Mouse (Mus musculus): ENCODE data around the gene Notum. TPM values are rescaled to one million over a fixed set of nuclear protein-coding genes. Genes with fewer than 3 reads are reported as not detected.

The Notum gene
- not detected for polyA plus RNA-seq (2014; fragmentation: Illumina TruSeq; extraction: RNeasy Lipid Tissue Mini Kit (QIAGEN cat#74804); ENCODE audit: low read depth, low replicate concordance)

DNA sequence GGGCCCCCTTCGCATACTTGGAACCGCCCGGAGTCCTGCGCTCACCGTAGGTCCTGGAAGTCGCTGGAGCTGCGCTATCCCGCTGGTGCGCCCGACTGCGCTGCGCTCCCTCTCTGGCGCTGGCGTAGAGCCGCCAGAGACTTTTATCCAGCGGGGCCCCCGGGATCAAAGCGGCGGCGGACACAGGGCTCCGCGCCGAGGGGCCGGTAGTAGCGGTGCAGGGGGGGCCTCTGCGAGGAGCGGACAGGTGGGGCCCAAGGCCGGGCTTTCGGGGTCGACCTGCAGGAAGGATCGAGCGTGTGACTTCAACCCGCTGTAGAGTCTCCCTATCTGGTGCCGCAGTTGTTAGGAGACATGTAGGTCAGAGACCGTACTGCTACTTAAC, at the start of gene Notum:
Gene Notum, minus strand, starts transcription at position 100 of the 385 bp plus-strand sequence.

DNA sequence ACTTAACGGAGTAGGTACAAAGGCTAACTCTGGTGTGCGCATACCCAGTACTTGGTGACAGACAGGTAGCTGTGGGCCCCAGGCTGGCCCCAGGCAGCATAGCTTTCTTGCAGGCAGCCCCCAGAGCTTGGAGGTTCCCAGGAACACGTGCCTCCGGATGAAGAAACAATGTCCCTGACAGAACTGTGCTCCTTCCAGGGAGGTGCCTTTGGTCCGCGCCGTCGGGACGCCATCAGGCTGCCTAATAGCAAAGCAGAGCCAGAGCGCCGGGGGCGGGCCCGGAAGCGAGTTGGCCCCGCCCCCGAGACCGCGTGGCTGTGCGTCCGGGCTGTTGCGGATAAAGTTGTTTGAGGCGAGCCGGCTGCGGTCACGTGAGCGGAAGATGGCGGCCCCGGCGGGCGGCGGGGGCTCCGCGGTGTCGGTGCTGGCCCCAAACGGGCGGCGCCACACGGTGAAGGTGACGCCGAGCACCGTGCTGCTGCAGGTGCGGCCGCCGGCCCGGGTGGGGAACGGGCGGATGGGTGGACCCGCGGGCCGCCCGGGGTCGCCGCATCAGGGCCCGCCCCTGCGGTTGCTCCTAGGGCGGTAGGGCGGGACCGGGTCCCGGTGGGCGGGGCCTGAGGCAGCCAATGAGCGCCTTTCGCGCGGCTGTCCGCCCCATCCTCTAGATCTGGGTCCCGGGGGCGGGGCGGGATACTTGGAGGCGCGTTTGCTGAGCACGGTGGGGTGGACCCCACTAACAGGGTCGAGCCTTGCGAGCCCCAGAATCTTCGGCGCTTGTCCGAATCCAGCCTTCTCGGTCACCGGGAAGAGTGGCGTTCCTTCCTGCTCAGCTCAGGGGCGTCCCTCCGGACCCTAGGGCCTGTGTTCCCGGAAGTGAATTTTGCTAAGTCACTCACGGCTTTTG, 12.0 kb upstream of the Notum start, which contains the start of gene Aspscr1:
Gene Aspscr1, plus strand, starts transcription at position 287 of the 907 bp plus-strand sequence.

DNA sequence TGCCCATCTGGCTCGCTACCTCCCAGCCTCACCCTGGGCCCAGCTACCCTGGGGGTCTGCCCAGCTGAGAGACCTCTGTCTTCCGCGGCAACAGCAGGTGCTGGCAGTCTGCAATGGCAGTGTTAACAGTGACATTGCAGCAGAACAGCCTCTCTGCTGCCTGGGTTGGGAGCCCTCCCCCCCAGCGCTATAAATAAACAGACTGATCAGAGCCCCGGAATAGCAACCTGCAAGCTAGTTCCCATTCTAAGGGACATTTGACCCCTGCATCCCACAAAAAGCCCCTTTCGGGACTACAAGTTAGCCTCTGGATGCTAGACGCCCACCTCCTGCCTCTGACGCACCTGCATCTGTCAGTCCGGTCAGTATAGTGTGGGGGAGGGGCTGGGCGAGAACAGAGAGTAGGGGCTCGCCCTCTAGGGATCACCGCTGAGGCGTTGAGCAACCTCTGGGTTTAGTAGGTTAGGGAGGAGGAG, 12.9 kb downstream of the Notum start, which contains the start of gene Myadml2:
Gene Myadml2, minus strand, starts transcription at position 158 of the 476 bp plus-strand sequence.

DNA sequence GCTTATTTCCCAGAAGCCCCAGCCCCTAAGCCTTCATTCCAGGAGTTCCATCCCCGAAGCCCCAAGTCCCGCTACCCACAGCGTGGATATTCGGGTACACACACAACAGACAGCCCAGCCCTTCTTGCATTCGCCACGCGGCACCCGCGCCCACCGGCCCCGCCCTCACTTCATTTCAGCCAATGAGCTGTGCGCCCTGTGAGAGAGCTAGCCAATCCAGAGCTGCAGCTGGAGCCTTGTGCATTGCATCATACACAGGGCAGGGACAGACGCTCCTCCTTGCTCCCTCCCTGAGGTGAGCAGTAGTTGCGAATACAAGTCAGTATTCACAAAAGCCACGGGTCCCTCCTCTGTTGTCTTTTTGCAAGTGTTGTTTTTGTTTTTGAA, 17.4 kb downstream of the Notum start, which contains the start of gene Pycr1:
Gene Pycr1, minus strand, starts transcription at position 169 of the 387 bp plus-strand sequence.

DNA sequence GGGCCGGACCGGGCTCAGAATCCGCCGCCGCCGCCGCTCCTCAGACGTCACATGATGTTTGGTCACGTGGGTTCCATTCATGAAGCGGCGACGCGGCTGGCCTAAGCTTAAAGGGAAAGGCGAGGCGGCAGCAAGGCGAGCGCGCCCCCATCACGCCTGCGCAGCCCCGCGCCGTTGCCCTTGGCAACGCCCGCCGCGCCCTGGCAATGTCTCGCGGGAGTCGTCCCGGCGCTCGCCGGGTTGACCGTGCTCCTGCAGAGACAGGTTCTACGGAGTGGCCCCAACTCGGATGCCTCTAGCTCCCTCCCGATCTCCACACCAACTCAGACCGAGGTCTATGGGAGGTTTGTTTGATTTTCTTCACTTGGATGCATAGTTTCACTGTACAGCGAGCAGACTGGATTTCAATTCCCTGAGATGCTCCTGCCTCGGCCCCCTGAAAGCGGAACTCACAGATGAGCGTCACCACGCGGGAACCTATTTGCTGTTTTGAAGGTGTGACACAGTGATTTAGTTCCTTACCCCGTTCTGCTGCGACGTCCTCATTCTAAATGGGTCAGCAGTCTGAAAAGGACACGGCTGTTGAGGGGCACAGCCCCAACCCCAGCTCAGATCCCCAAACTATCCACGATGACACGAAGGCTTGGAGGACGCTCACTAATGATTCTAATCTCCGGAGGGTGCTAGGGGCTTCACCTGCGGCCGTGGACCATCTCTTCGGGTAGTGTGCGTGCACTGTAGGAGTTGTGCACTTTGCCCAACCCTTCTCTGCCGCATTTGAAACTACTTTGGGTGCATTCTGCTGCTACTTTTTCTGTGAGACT, 27.2 kb downstream of the Notum start, which contains the start of gene Mafg:
Gene Mafg, minus strand, starts transcription at position 81 of the 824 bp plus-strand sequence.

DNA sequence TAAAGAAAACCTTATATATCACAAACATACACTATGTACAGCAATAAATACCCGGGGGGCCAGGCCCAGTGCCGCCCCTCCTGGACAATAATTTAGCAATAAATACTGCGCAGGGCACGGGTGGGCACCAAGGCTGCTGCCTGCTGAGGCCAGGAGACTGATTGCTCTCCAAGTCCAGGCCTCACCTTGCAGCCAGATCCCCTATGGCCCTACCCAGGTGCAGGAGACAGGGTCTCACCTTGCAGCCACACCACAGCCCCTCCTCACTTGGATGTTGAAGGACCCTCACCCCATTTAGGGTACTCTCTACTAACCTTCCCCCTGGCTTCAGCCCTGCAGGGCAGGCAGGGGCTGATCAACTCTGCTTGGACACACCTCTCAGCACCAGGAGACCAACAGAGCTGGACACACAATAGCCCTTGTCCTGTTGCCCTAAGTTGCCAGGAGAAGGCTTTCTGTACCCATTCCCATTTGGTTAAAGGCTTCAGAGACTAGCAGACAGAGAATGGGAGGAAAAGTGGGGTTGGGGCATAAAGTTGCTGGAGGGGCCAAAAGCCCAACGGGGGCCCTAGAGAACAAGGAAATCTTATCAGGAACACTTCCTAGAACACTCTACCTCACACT, 35.7 kb downstream of the Notum start, which contains the start of gene Sirt7:
Gene Sirt7, minus strand, starts transcription at position 89 of the 624 bp plus-strand sequence.

DNA sequence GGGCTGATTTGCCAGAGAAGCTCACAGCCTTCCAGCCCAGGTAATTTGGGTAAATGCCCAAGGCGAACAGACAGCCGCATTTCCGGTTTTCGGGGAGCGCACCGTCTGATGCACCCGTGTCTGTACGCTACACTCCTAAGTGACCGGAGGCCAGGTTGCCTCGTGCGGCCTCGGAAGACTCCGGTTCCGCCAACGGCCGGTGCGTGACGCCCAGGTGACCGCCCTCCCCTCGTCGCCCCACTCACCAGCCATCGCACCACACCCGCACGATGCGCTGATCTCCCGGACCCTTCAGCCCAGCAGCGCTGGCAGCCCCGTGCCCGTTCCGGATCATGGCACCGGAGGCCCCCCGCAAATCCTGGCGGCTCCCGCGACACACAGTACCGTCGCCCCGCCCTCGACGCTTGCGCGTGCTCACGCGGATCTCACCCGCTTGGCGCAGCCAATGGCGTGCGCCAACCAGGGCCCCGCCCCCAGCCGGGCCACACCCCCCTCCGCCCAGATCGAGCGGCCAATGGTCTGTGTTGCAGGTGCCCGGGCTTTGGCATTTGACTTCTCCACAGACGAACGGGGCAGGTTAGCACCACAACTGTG, 43.4 kb downstream of the Notum start, which contains the start of gene Pcyt2:
Gene Pcyt2, minus strand, starts transcription at position 418 of the 594 bp plus-strand sequence.

DNA sequence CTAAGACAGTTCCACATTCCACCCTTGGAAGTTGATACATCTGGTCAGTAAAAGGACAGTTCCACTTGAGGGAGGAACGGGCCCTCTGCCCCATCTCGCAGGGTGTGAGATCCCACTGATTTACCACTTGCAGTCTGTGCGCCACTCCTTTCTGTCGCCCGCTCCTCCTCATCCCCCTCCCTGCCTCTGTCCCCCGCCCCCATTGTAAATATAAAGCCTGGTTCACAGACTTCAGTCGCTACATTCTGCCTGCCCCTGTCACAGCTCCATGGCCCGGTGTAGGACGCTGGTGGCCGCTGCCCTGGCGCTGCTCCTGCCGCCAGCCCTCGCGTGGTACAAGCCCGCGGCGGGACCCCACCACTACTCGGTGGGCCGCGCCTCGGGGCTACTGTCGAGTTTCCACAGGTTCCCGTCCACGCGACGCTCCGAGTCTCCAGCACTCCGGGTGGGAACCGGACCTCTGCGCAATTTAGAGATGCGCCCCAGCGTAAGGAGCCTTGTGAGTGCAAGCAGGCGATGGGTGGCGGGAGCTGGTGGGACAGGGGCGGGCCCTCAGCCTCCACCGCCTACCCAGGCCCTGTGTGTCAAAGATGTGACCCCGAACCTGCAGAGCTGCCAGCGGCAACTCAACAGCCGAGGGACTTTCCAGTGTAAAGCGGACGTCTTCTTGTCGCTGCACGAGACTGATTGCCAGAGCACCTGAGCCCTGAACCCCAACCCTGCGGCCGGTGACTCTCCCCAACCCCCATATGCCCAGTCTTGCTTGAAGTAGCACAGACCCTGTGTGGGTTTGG, 52.5 kb downstream of the Notum start, which contains the start of gene Npb:
Gene Npb, plus strand, starts transcription at position 237 of the 794 bp plus-strand sequence.

Other genes with a start within 250 kb of the Notum start
- gene Nploc4, start 223.5 kb downstream of the Notum start, polyA plus RNA-seq (2014; fragmentation: Illumina TruSeq; extraction: RNeasy Lipid Tissue Mini Kit (QIAGEN cat#74804); ENCODE audit: low read depth, low replicate concordance) = 46.6 TPM
- not detected for gene Tspan10, start 218.5 kb downstream of the Notum start, polyA plus RNA-seq (2014; fragmentation: Illumina TruSeq; extraction: RNeasy Lipid Tissue Mini Kit (QIAGEN cat#74804); ENCODE audit: low read depth, low replicate concordance)
- gene Pde6g, start 207.7 kb downstream of the Notum start, polyA plus RNA-seq (2014; fragmentation: Illumina TruSeq; extraction: RNeasy Lipid Tissue Mini Kit (QIAGEN cat#74804); ENCODE audit: low read depth, low replicate concordance) = 1.0 TPM
- gene Oxld1, start 203.1 kb downstream of the Notum start, polyA plus RNA-seq (2014; fragmentation: Illumina TruSeq; extraction: RNeasy Lipid Tissue Mini Kit (QIAGEN cat#74804); ENCODE audit: low read depth, low replicate concordance) = 53.5 TPM
- gene Ccdc137, start 203.1 kb downstream of the Notum start, polyA plus RNA-seq (2014; fragmentation: Illumina TruSeq; extraction: RNeasy Lipid Tissue Mini Kit (QIAGEN cat#74804); ENCODE audit: low read depth, low replicate concordance) = 10.3 TPM
- gene Arl16, start 193.6 kb downstream of the Notum start, polyA plus RNA-seq (2014; fragmentation: Illumina TruSeq; extraction: RNeasy Lipid Tissue Mini Kit (QIAGEN cat#74804); ENCODE audit: low read depth, low replicate concordance) = 11.3 TPM
- gene Mrpl12, start 176.6 kb downstream of the Notum start, polyA plus RNA-seq (2014; fragmentation: Illumina TruSeq; extraction: RNeasy Lipid Tissue Mini Kit (QIAGEN cat#74804); ENCODE audit: low read depth, low replicate concordance) = 230 TPM
- 12.9 TPM for gene Slc25a10, start 169.3 kb downstream of the Notum start, polyA plus RNA-seq (2014; fragmentation: Illumina TruSeq; extraction: RNeasy Lipid Tissue Mini Kit (QIAGEN cat#74804); ENCODE audit: low read depth, low replicate concordance)
- 0.81 TPM for gene Gcgr, start 130.5 kb downstream of the Notum start, polyA plus RNA-seq (2014; fragmentation: Illumina TruSeq; extraction: RNeasy Lipid Tissue Mini Kit (QIAGEN cat#74804); ENCODE audit: low read depth, low replicate concordance)
- gene Mcrip1, start 111.4 kb downstream of the Notum start, polyA plus RNA-seq (2014; fragmentation: Illumina TruSeq; extraction: RNeasy Lipid Tissue Mini Kit (QIAGEN cat#74804); ENCODE audit: low read depth, low replicate concordance) = 64.9 TPM
- not detected for gene Ppp1r27, start 110.0 kb downstream of the Notum start, polyA plus RNA-seq (2014; fragmentation: Illumina TruSeq; extraction: RNeasy Lipid Tissue Mini Kit (QIAGEN cat#74804); ENCODE audit: low read depth, low replicate concordance)
- 176 TPM for gene P4hb, start 87.9 kb downstream of the Notum start, polyA plus RNA-seq (2014; fragmentation: Illumina TruSeq; extraction: RNeasy Lipid Tissue Mini Kit (QIAGEN cat#74804); ENCODE audit: low read depth, low replicate concordance)
- gene Arhgdia, start 79.6 kb downstream of the Notum start, polyA plus RNA-seq (2014; fragmentation: Illumina TruSeq; extraction: RNeasy Lipid Tissue Mini Kit (QIAGEN cat#74804); ENCODE audit: low read depth, low replicate concordance) = 159 TPM
- gene Alyref, start 62.8 kb downstream of the Notum start, polyA plus RNA-seq (2014; fragmentation: Illumina TruSeq; extraction: RNeasy Lipid Tissue Mini Kit (QIAGEN cat#74804); ENCODE audit: low read depth, low replicate concordance) = 25.3 TPM
- gene Anapc11, start 62.8 kb downstream of the Notum start, polyA plus RNA-seq (2014; fragmentation: Illumina TruSeq; extraction: RNeasy Lipid Tissue Mini Kit (QIAGEN cat#74804); ENCODE audit: low read depth, low replicate concordance) = 53.2 TPM
- gene Npb, start 52.7 kb downstream of the Notum start, polyA plus RNA-seq (2014; fragmentation: Illumina TruSeq; extraction: RNeasy Lipid Tissue Mini Kit (QIAGEN cat#74804); ENCODE audit: low read depth, low replicate concordance) = not detected
- gene Pcyt2, start 43.2 kb downstream of the Notum start, polyA plus RNA-seq (2014; fragmentation: Illumina TruSeq; extraction: RNeasy Lipid Tissue Mini Kit (QIAGEN cat#74804); ENCODE audit: low read depth, low replicate concordance) = 72.2 TPM
- 16.4 TPM for gene Sirt7, start 35.9 kb downstream of the Notum start, polyA plus RNA-seq (2014; fragmentation: Illumina TruSeq; extraction: RNeasy Lipid Tissue Mini Kit (QIAGEN cat#74804); ENCODE audit: low read depth, low replicate concordance)
- 42.4 TPM for gene Mafg, start 27.6 kb downstream of the Notum start, polyA plus RNA-seq (2014; fragmentation: Illumina TruSeq; extraction: RNeasy Lipid Tissue Mini Kit (QIAGEN cat#74804); ENCODE audit: low read depth, low replicate concordance)
- gene Pycr1, start 17.4 kb downstream of the Notum start, polyA plus RNA-seq (2014; fragmentation: Illumina TruSeq; extraction: RNeasy Lipid Tissue Mini Kit (QIAGEN cat#74804); ENCODE audit: low read depth, low replicate concordance) = 2.0 TPM
- 61.7 TPM for gene Myadml2, start 13.0 kb downstream of the Notum start, polyA plus RNA-seq (2014; fragmentation: Illumina TruSeq; extraction: RNeasy Lipid Tissue Mini Kit (QIAGEN cat#74804); ENCODE audit: low read depth, low replicate concordance)
- gene Aspscr1, start 11.8 kb upstream of the Notum start, polyA plus RNA-seq (2014; fragmentation: Illumina TruSeq; extraction: RNeasy Lipid Tissue Mini Kit (QIAGEN cat#74804); ENCODE audit: low read depth, low replicate concordance) = 39.2 TPM
- 53.4 TPM for gene Cenpx, start 52.6 kb upstream of the Notum start, polyA plus RNA-seq (2014; fragmentation: Illumina TruSeq; extraction: RNeasy Lipid Tissue Mini Kit (QIAGEN cat#74804); ENCODE audit: low read depth, low replicate concordance)
- 12.1 TPM for gene Lrrc45, start 52.8 kb upstream of the Notum start, polyA plus RNA-seq (2014; fragmentation: Illumina TruSeq; extraction: RNeasy Lipid Tissue Mini Kit (QIAGEN cat#74804); ENCODE audit: low read depth, low replicate concordance)
- gene Rac3, start 60.3 kb upstream of the Notum start, polyA plus RNA-seq (2014; fragmentation: Illumina TruSeq; extraction: RNeasy Lipid Tissue Mini Kit (QIAGEN cat#74804); ENCODE audit: low read depth, low replicate concordance) = 4.0 TPM
- 23.6 TPM for gene Dcxr, start 66.1 kb upstream of the Notum start, polyA plus RNA-seq (2014; fragmentation: Illumina TruSeq; extraction: RNeasy Lipid Tissue Mini Kit (QIAGEN cat#74804); ENCODE audit: low read depth, low replicate concordance)
- 30.3 TPM for gene Cbr2, start 70.9 kb upstream of the Notum start, polyA plus RNA-seq (2014; fragmentation: Illumina TruSeq; extraction: RNeasy Lipid Tissue Mini Kit (QIAGEN cat#74804); ENCODE audit: low read depth, low replicate concordance)
- 3.6 TPM for gene Hmga1b, start 101.6 kb upstream of the Notum start, polyA plus RNA-seq (2014; fragmentation: Illumina TruSeq; extraction: RNeasy Lipid Tissue Mini Kit (QIAGEN cat#74804); ENCODE audit: low read depth, low replicate concordance)
- gene Rfng, start 123.0 kb upstream of the Notum start, polyA plus RNA-seq (2014; fragmentation: Illumina TruSeq; extraction: RNeasy Lipid Tissue Mini Kit (QIAGEN cat#74804); ENCODE audit: low read depth, low replicate concordance) = 18.9 TPM
- gene Gps1, start 123.1 kb upstream of the Notum start, polyA plus RNA-seq (2014; fragmentation: Illumina TruSeq; extraction: RNeasy Lipid Tissue Mini Kit (QIAGEN cat#74804); ENCODE audit: low read depth, low replicate concordance) = 66.7 TPM
- gene Dus1l, start 135.2 kb upstream of the Notum start, polyA plus RNA-seq (2014; fragmentation: Illumina TruSeq; extraction: RNeasy Lipid Tissue Mini Kit (QIAGEN cat#74804); ENCODE audit: low read depth, low replicate concordance) = 27.0 TPM
- gene Fasn, start 163.4 kb upstream of the Notum start, polyA plus RNA-seq (2014; fragmentation: Illumina TruSeq; extraction: RNeasy Lipid Tissue Mini Kit (QIAGEN cat#74804); ENCODE audit: low read depth, low replicate concordance) = 30.7 TPM

Data from heart, adult 10 weeks (tissue).